Mouse (Mus musculus) left cerebral cortex, adult 18-20 months (tissue): ENCODE measurements at regions not wholly inside any gene's neighbourhood (a gene's known extent, or its start where the extent isn't known, plus 50 kb on each side); places are given as distances from the start of the nearest gene placed in this dataset.
A peak's percentile ranks its signal among the peaks of the same experiment; 100 is the strongest.
"Not testable (repeated sequence)": the region's sequence is repeated elsewhere in the genome, so short reads cannot be mapped to it uniquely, and the experiment has no call there.

Experiments
- DNase-seq, 2 experiments: peaks; one replicate each; pipeline ENCODE4 v3.0.0; 2021 to 2022; ENCODE audit warnings: low spot score in 2 of 2, mixed read lengths in 1 of 2

DNA sequence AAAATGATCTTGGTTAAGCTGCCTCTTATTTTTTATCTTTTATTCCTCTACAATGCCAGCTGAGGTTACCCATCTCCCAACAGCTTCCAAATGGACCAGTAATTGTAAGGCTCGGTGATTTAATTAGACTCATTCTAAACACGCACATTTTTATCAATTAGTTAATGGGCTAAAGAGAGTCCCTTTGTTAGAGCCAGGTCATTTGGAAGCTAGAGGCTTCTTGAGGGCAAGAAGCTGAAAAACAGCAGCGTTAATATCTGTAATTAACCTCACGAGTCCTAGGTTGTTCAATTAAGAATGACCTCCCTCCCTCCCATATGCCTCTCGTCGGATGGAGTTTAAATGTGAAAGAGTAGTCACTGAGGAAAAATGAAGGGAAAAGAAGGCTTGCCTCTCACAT, 66.5 kb downstream of the Otx2 start:
- no peak for DNase-seq

DNA sequence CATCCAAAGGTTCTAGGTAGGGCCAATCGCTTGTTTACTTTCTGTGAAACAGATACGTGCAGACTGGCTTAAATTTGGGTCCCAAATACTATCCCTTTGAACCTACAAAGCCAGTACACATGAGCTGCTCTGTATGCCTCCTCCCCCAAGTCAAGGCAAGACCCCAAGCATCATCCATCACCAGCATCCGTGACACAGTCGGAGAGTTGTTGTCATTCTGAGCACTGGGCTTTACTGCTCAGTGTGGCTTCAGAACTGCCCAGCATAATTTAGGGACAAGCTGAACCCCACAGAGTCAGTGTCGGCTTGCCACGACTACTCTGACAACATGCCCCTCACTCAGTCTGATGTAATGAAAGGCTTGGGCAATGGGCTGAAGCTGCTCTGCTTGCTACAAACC, 70.1 kb downstream of the Otx2 start:
- DNase-seq: no peak

DNA sequence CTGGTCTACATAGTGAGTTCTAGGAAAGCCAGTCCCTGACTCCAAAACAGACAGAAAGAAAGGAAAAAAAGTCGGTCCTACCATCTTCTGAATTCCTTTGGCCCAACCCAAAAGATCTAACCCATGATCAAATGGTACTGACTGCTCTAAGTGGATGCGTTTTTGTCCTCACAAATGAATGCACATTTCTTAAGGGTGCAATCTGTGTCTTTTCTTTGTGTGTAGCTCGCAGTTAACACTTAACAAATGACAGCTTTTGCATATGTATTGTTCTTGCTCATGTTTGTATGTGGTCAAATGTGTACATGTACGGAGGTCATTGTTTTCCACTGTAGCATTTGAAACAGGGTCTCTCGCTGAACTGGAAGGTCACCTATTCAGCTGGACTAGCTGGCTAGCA, 79.3 kb downstream of the Otx2 start:
- no peak for DNase-seq

DNA sequence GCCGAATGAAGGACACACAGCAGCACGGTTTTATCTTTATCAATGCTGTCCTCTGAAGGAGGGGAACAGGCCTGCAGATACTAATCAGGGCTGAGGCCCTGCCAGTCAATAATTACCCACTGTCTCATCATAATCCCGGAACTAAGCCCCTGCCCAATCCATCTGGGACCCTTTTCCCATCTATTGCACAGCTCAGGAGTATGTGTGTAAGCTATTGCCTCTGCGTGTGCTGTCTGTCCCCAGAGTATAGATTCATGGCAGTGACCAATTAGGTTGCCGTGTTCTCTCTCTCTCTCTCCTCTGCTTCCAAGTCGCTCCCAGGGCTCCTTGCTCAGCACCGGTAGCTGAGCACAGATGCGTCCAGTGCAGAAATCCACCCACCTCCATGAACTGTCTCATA, 80.3 kb downstream of the Otx2 start:
- no peak for DNase-seq

DNA sequence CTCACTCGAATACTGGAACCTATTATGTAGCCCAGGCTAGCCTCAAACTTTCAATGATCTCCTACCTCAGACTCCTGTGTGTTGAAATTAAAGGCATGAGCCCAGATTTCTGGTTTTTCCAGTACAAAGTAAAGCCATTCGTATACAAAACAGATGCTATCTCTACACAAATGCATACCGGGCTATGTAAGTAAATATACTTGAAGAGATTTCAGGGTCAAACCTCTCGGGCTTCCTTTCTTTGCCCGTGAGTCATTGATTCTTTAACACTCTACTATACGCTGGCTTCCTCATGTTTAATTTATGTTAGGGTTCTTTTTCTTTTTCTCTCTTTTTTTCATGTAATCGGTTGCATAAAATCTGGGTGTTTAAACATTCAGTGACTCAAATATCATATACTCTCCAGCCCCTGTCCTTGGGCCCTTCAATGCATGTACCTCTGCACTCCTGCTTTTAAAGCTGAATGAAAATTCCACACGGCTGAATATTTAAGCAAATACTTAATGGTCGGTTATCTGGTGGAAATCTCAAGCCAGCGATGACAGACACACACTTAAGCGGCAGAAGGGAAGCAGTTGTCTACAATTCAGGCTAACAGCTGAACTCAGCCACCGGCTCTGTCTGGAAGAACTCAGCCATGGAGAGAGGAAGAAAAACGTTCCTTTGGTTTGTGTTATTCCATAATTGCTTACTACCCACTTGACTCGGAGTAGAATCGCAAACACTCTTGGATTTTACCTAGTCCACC, 82.0 kb downstream of the Otx2 start:
- no peak for DNase-seq

DNA sequence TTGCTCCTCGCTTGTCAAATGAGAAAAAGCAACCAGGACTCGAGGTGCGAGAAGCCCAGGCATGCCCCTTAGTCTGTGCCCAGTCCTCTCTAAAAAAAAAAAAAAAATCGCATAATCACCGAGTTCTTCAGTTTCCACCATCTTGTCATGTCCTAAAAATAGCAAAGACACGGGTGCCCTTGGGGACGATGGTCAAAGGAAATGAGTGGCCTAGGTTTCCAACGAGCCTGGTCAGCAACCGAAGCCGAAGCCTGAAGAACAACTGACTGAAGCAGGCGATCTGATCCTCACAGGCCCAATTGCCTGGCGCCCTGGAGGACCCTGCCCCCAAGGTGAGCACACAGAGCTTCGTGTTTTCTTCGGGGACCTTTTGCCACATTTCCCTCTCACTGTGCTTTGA, 83.2 kb downstream of the Otx2 start:
- no peak for DNase-seq

DNA sequence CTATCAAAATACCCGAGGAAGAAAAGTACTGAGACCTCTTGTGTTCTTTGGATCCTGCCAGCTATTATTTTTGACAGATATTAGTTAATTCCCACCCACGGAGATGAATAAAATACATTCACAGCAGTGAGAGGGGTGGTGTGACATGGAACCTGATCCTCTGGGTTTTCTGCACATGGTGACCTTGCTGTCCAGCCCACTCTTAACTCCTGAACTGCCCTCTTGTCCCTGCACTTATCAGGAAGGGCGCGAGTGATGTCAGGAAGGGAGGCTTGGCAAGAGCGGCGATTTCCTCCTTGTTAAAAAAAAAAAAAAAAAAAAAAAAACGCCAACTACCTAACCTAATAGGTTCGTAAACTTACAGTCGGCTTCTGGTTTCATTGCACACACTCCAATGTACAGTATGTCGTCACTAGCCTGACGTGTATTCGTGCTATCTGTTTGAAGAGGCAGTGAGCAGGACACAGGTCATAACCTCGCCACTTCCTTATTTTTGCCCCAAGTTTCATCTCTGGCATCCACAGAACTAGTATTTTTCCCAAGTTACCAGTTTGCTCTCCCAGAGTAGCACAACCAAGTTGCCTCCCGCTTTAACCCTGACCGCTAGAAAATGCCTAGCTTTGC, 83.8 kb downstream of the Otx2 start:
- DNase-seq: no peak

DNA sequence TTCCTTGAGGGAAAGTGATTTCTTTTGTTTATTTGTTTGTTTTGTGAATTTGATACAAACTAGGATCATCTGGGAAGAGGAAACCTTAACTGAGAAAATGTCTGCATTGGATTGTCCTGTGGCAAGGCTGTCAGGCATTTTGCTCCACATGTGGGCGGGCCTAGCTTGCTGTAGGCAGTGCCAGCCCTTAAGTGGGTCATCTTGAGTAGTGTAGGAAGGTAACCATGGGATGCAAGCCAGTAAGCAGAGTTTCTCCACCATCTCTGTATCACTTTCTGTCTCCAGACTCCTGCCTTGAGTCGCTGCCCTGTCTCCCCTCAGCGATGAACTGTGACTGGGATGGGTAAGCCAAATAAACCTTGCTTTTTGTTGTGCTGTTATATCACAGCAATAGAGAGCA, 87.8 kb downstream of the Otx2 start:
- DNase-seq: peak; percentile 9 to 20

DNA sequence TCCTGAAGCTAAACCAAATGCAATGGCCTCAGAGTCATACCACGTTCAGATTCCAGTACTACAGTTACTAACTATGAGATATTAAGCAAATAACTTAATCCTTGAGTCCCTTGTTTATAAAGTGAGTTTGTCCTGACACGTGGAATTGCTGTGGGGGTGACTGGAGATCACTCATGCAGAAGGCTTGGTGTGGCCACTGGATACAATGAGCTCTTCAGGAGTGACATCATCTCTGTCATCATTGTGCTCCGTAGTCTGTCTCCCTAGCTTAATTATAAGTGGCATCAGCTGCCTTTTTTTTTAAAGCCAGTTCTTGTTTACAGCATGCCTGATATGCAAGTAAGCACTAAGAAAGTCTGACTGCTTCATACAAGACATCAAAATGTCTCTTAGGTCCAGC, 89.0 kb downstream of the Otx2 start:
- no peak for DNase-seq

DNA sequence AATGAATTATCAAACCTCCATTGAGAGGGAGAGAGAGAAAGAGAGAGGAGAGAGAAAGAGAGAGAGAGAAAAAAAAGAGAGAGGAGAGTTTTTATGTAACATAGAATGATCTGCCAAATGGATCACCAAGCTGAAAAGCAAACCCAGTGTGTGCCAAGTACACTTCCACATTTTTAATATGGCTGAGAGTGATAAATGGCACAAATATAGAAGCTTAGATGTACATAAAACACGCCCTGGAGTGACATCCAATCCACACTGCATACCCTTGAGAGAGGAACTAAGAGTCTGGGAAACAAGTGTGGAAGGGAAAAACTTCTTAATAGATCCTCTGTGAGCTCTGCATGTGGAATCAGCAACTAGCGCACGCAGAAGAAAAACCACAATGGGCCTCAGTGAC, 90.1 kb downstream of the Otx2 start:
- DNase-seq: no peak

DNA sequence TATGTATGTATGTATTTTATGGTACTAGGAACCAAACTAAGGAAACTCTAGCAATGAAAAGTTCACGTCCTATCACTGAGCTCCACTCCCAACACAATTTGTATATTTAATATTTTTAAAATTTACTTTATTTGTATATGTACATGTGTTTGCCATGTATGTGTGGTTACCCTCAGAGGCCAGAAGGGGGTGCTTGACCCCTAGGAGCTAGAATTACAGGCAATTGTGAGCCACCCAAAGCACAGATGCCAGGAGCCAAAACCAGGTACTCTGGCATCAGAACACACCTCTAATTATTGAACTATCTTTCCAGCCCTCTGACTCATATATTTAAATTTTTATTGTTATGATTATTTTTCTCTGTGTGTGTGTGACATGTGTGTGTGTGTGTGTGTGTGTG, 91.5 kb downstream of the Otx2 start:
- no peak for DNase-seq

DNA sequence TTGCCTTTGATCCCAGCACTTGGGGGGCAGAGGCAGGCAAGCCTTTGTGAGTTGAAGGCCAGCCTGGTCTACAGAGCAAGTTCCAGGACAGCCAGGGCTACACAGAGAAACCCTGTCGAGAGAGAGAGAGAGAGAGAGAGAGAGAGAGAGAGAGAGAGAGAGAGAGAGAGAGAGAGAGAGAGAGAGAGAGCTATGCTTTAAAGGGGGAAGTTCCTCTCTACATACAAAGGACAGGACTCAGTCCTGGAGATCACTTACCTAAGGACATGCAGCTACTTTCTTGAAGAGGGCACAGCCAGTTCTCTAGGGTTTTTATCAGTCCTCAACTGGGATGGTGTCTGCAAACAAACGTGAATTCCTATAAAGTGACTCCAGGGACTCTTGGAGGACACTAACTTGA, 92.3 kb downstream of the Otx2 start:
- DNase-seq: not testable (repeated sequence)

DNA sequence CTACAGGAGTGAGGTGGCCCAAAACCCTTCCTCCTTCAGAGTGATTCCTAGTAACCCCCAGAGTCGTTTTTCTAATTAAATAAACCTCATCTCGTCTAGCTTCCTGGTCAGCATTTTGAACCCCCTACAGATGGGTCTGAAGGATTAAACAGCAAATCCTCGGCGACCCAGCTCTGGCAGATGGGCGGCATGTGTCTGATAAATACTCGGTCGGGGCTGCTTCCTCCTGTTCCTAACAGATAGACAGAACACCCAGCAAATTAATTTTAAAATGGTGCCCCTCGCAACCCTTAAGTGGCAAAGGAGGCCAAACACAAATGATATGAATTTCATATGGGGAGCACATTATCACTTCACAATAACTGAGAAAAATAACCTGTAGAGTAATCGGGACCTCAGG, 93.2 kb downstream of the Otx2 start:
- DNase-seq: no peak

DNA sequence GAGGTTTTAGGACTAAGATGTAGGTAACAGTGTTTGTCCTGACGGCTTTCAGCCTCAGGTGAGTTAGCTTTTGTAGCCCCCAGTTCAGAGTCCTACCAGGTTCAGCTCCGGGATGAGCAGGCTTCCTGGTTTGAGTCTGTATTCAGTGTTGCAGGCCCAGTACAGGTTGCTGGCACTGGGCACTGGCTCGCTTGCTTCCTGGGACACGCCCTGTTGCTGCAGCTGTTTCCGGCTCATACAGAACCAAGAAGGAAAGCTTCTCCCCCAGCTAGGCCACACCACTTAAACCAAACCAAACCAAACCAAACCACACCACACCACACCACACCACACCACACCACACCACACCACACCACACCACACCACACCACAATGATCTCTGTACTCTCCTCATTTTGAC, 93.6 kb downstream of the Otx2 start:
- no peak for DNase-seq
